Mouse (Mus musculus) layer of hippocampus, adult 8-10 months (tissue): ENCODE data around the gene Wfdc17. TPM values are rescaled to one million over a fixed set of nuclear protein-coding genes. Genes with fewer than 3 reads are reported as not detected.

Experiments
- DNase-seq, 2 experiments: peaks; one replicate each; pipeline ENCODE4 v3.0.0; 2022; ENCODE audit warnings: low spot score in 2 of 2
- total RNA-seq, 4 experiments: library from RNA; stranded (reverse); gene quantifications; 2 replicates each; pipeline ENCODE4 v1.2.4; 2022

Wfdc17 gene
- total RNA-seq, 4 experiments from 2014 or later, result 2.3 to 2.4 TPM; not detected in 2

- no peak for DNase-seq
Observed at GRCm38 (mm10) chr11:83740443-83740991, 36.7 kb downstream of the Wfdc17 start.

- DNase-seq, result no peak
Observed at GRCm38 (mm10) chr11:83741841-83742240, 38.0 kb downstream of the Wfdc17 start.

GRCm38 (mm10) chr11:83742731-83743355 is 39.1 kb downstream of the Wfdc17 start:
- no peak for DNase-seq

- DNase-seq, result no peak
Observed at GRCm38 (mm10) chr11:83743525-83743924, 39.7 kb downstream of the Wfdc17 start.

GRCm38 (mm10) chr11:83746152-83746551 is 42.4 kb downstream of the Wfdc17 start:
- DNase-seq, result no peak

- no peak for DNase-seq
Observed at GRCm38 (mm10) chr11:83746681-83747080, 42.9 kb downstream of the Wfdc17 start, which contains the start of gene Wfdc21. TSS of gene Wfdc21 (plus strand) at chr11:83746940.

- DNase-seq, result no peak
Observed at GRCm38 (mm10) chr11:83747376-83748265, 43.8 kb downstream of the Wfdc17 start.

GRCm38 (mm10) chr11:83753581-83754181 is 49.9 kb downstream of the Wfdc17 start, which contains the start of gene Heatr6:
TSS of gene Heatr6 (plus strand) at chr11:83753696.
- peak; percentile 86 to 91 for DNase-seq

- DNase-seq, result no peak
Observed at GRCm38 (mm10) chr11:83754227-83754626, 50.4 kb downstream of the Wfdc17 start.

Other genes starting within 250 kb of the Wfdc17 start
- gene Mmp28, start 240.9 kb upstream of the Wfdc17 start, total RNA-seq, result 1 to 10 TPM; 2.9 to 3.8 (median 3.7) TPM
- gene Taf15, start 230.9 kb upstream of the Wfdc17 start, total RNA-seq, result 10 to 100 TPM; 67.6 to 80.2 (median 69.6) TPM
- gene Heatr9, start 181.8 kb upstream of the Wfdc17 start, total RNA-seq, result not detected
- gene Ccl5, start 173.5 kb upstream of the Wfdc17 start, total RNA-seq, result under 1 TPM in 2 of 4 experiments, not detected in 2; 0.68 to 0.93 TPM
- 1 to 10 TPM; 5.1 to 10.0 (median 7.7) TPM for gene Ccl9, start 125.4 kb upstream of the Wfdc17 start, total RNA-seq
- gene Ccl6, start 110.9 kb upstream of the Wfdc17 start, total RNA-seq, result 10 to 100 TPM in 2 of 4 experiments, 1 to 10 TPM in 1, under 1 TPM in 1; 0.43 to 51.7 (median 19.3) TPM
- not detected for gene Rpl9-ps1, start 58.4 kb upstream of the Wfdc17 start, total RNA-seq
- 10 to 100 TPM in 2 of 4 experiments, under 1 TPM in 1, not detected in 1; 0.43 to 25.0 (median 17.2) TPM for gene Ccl3, start 54.6 kb upstream of the Wfdc17 start, total RNA-seq
- gene Ccl4, start 41.4 kb upstream of the Wfdc17 start, total RNA-seq, result 1 to 10 TPM in 2 of 4 experiments, not detected in 2; 3.1 to 7.1 TPM
- not detected for gene Wfdc18, start 5.0 kb downstream of the Wfdc17 start, total RNA-seq
- gene Wfdc21, start 42.9 kb downstream of the Wfdc17 start, total RNA-seq, result not detected
- 10 to 100 TPM; 16.7 to 22.0 (median 19.9) TPM for gene Heatr6, start 49.7 kb downstream of the Wfdc17 start, total RNA-seq
- under 1 TPM in 3 of 4 experiments, not detected in 1; 0.32 to 0.66 (median 0.63) TPM for gene Hnf1b, start 146.1 kb downstream of the Wfdc17 start, total RNA-seq
- 10 to 100 TPM; 14.0 to 17.1 (median 16.4) TPM for gene Ddx52, start 238.1 kb downstream of the Wfdc17 start, total RNA-seq